Mouse (Mus musculus) limb, embryonic 11.5 days (tissue): ENCODE data around the gene Lamp2. TPM values are rescaled to one million over a fixed set of nuclear protein-coding genes. Genes with fewer than 3 reads are reported as not detected.
"Not testable (repeated sequence)": the region's sequence is repeated elsewhere in the genome, so short reads cannot be mapped to it uniquely, and the experiment has no call there.

Experiments used
- ATAC-seq: fragments of 200-750 bp; cut with Nextera tagmentation; 2 replicates; pipeline ENCODE4 v1.8.0; 2017; ENCODE audit warnings: low read depth; ENCODE audit not compliant: insufficient number of reproducible peaks, low FRiP score, low TSS enrichment
- DNase-seq: peaks from one replicate; pipeline ENCODE4 v3.0.0-alpha.2; 2015; ENCODE audit warnings: low spot score
- H3K27ac ChIP-seq: fragments of 300-500 bp; sonication (generic); replicated peaks from 2 replicates; pipeline ENCODE4 v1.5.1; 2014; ENCODE audit warnings: low read depth, mild to moderate bottlenecking, low read length
- H3K27me3 ChIP-seq: fragments of 300-500 bp; sonication (generic); 2 replicates; pipeline ENCODE4 v1.6.1; 2014; ENCODE audit warnings: mild to moderate bottlenecking, low read length, mixed read lengths; ENCODE audit not compliant: control insufficient read depth, insufficient read depth
- H3K36me3 ChIP-seq: fragments of 300-500 bp; sonication (generic); 2 replicates; pipeline ENCODE4 v1.6.1; 2014; ENCODE audit warnings: mild to moderate bottlenecking, low read length, moderate library complexity, mixed read lengths; ENCODE audit not compliant: control insufficient read depth, insufficient read depth
- H3K4me1 ChIP-seq: fragments of 300-500 bp; sonication (generic); 2 replicates; pipeline ENCODE4 v1.6.1; 2014; ENCODE audit warnings: low read length, mixed read lengths; ENCODE audit not compliant: control insufficient read depth, insufficient read depth
- H3K4me2 ChIP-seq: fragments of 300-500 bp; sonication (generic); 2 replicates; pipeline ENCODE4 v1.6.1; 2014; ENCODE audit warnings: low read depth, mild to moderate bottlenecking, moderate library complexity; ENCODE audit not compliant: severe bottlenecking
- H3K4me3 ChIP-seq: fragments of 300-500 bp; sonication (generic); 2 replicates; pipeline ENCODE4 v1.5.1; 2014; ENCODE audit warnings: low read depth, low read length
- H3K9ac ChIP-seq: fragments of 300-500 bp; sonication (generic); 2 replicates; pipeline ENCODE4 v1.6.1; 2014; ENCODE audit warnings: mild to moderate bottlenecking, low read length
- H3K9me3 ChIP-seq: fragments of 300-500 bp; sonication (generic); 2 replicates; pipeline ENCODE4 v1.6.1; 2016; ENCODE audit warnings: low read length; ENCODE audit not compliant: control insufficient read depth
- WGBS: fragments of 180-500 bp; shearing (Covaris S2); extraction: QIAGEN DNeasy Blood & Tissue Kit; methylation state at CpG from one replicate; pipeline ENCODE4 v1.1.7; 2014; 5-methylcytosine and 5-hydroxymethylcytosine counted together
- polyA plus RNA-seq: library from polyadenylated mRNA; unstranded; fragments of >200 nt; fragmentation: Nextera tagmentation; extraction: Ambion mirVana; gene quantifications from 2 replicates; pipeline ENCODE4 v1.2.1, GENCODE M21; 2014

Lamp2 gene
- polyA plus RNA-seq, 1 experiment from 2014 or later, result 88.4 TPM

DNA sequence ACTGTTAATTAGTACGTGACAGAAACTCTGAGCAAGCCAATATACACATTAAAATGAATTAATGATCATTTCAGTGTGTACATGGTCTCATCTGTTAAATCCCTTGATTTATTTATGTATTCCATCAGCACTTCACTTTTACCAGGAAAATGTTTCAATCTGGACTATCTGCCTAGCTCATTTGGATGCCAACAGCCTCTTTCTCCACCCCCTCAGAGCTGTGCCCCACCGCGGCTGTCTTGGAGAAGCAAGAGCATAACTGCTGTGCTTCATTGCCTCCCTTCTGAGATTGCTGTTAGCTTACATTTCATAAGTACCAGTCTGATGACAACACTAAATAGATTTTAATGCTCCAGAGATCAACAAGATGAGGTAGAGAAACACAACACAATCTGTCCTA lies 52.4 kb downstream of the Lamp2 start:
- H3K27me3 ChIP-seq, result no peaks in the 10 kb centered on the region
- WGBS, result 80% methylated on average over 3 of the region's 3 CpGs
- DNase-seq, result no peak
- no peaks in the 10 kb centered on the region for H3K9me3 ChIP-seq
- H3K4me1 ChIP-seq, result no peaks in the 10 kb centered on the region
- H3K4me2 ChIP-seq, result no peak overlapping the region
- H3K9ac ChIP-seq, result no peak overlapping the region
- no peak for ATAC-seq
- no peak overlapping the region for H3K27ac ChIP-seq
- H3K36me3 ChIP-seq, result no peaks in the 10 kb centered on the region
- H3K4me3 ChIP-seq, result no peak overlapping the region

DNA sequence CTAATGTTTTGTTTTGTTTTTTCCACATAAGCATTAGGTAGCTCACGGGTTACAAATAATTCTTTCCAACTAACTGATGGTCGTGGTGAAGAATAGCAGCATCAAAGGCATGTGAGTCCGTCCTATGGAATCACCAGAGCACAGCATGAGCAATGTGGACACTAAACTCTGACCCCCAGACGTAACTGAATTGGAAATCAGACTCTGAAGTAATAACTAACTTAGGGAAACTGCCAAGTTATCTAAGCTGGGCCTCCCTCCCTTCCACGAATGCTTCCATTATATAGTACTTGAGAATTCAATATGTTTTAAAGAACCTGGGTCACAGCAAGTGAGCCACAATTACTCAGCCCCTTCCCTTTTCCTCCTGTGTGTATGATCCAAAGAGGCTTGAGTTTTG lies 53.3 kb downstream of the Lamp2 start:
- WGBS, result 81% methylated on average over 5 of the region's 5 CpGs
- DNase-seq (no peak), ATAC-seq (no peak)
- H3K9ac ChIP-seq, result no peak overlapping the region
- H3K36me3 ChIP-seq, result no peaks in the 10 kb centered on the region
- H3K4me2 ChIP-seq, result no peak overlapping the region
- no peaks in the 10 kb centered on the region for H3K27me3 ChIP-seq
- no peaks in the 10 kb centered on the region for H3K4me1 ChIP-seq
- H3K27ac ChIP-seq, result no peak overlapping the region
- H3K9me3 ChIP-seq, result no peaks in the 10 kb centered on the region
- H3K4me3 ChIP-seq, result no peak overlapping the region

DNA sequence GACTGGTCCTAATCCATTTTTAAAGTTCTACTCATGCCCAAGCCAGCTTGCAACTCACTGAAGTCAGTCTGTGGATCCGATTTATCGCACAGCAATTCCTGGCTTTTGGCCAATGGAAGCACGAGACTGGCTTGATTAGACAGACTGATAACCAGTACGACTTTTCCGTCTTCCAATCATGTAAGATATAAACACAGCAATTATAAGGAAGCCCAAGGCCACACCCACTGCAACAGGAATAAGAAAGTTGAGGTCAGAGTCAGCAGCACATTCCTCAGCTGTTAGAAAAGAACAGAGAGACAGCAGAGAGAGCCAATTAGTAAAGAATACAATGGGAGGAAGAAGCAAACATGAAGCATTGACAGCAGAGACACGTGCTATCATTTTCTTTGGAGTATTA lies 54.2 kb downstream of the Lamp2 start:
- ATAC-seq (no peak), DNase-seq (no peak)
- H3K27me3 ChIP-seq, result no peaks in the 10 kb centered on the region
- no peaks in the 10 kb centered on the region for H3K4me1 ChIP-seq
- WGBS, result 77% methylated on average over 6 of the region's 6 CpGs
- H3K9ac ChIP-seq, result no peak overlapping the region
- H3K27ac ChIP-seq, result no peak overlapping the region
- no peaks in the 10 kb centered on the region for H3K36me3 ChIP-seq
- no peak overlapping the region for H3K4me3 ChIP-seq
- no peaks in the 10 kb centered on the region for H3K9me3 ChIP-seq
- no peak overlapping the region for H3K4me2 ChIP-seq

DNA sequence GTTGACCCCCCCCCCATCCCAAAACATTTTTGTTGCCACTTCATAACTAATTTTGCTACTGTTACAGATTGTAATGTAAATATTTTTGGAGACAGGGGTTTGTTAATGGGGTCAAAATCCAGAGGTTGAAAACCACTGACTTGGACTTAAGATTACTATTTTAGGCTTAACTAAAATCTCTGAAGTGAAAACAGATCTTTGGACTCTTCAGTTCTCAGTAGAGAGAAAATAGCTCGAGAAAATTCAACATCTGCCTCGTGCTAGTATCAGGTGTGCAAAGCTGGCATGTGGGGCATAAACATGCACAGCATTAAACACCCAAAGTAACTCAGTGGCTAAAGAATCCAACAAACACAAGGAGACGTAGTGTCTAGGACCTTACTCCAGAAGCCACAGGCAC lies 55.6 kb downstream of the Lamp2 start:
- Histone ChIP-seq H3K4me2 (no peak overlapping the region), H3K9ac (no peak overlapping the region), H3K27me3 (no peaks in the 10 kb centered on the region), H3K4me1 (no peaks in the 10 kb centered on the region), H3K9me3 (no peaks in the 10 kb centered on the region), H3K4me3 (no peak overlapping the region), H3K36me3 (no peaks in the 10 kb centered on the region), H3K27ac (no peak overlapping the region)
- WGBS, result 86% methylated on average over 3 of the region's 3 CpGs
- ATAC-seq (no peak), DNase-seq (no peak)

DNA sequence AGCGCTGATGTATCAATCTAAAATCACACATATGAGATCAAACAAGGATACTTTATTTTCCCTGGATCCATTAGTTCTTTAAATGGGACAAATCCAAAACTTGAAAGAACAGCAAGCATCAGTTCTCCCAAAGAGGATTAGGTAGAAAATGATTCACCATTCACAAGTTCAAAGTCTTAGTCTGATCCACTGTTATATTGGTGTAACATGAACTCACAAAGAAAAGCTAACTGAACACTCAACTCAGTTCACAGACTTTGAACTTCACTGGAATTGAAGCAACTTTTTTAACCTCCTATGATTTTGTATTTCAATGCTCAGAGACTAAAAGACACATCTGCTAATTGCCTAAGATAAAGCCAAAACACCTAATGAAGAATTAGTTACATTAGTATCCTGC lies 56.6 kb downstream of the Lamp2 start:
- no peaks in the 10 kb centered on the region for H3K9me3 ChIP-seq
- H3K27ac ChIP-seq, result no peak overlapping the region
- H3K4me3 ChIP-seq, result no peak overlapping the region
- no peaks in the 10 kb centered on the region for H3K36me3 ChIP-seq
- WGBS, result 91% methylated on average over 1 of the region's 1 CpGs
- DNase-seq (no peak), ATAC-seq (no peak)
- no peaks in the 10 kb centered on the region for H3K4me1 ChIP-seq
- H3K9ac ChIP-seq, result no peak overlapping the region
- no peaks in the 10 kb centered on the region for H3K27me3 ChIP-seq
- no peak overlapping the region for H3K4me2 ChIP-seq

DNA sequence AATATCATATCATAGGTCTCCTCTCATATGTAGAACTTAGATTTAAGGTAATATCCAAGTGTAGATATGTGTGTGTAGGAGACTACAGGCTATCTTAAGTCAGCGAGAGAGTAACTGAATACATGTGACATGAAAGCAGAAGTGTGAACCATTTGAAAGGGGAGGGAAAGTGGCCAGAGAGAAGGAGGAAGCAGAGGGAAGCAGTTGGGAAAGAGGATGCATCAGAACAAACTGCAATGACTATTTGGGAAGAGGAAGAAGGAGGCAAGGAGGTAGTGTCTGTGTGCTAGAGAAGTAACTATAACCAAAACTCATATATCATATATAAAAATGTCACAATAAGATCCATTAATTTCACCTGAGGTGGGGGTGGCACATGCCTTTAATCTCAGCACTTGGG lies 83.1 kb downstream of the Lamp2 start:
- H3K36me3 ChIP-seq, H3K27me3 ChIP-seq, H3K4me3 ChIP-seq, DNase-seq, H3K9ac ChIP-seq, H3K27ac ChIP-seq, H3K4me1 ChIP-seq, ATAC-seq, H3K9me3 ChIP-seq, H3K4me2 ChIP-seq: not testable (repeated sequence)
- WGBS, result 89% methylated on average over 1 of the region's 1 CpGs

DNA sequence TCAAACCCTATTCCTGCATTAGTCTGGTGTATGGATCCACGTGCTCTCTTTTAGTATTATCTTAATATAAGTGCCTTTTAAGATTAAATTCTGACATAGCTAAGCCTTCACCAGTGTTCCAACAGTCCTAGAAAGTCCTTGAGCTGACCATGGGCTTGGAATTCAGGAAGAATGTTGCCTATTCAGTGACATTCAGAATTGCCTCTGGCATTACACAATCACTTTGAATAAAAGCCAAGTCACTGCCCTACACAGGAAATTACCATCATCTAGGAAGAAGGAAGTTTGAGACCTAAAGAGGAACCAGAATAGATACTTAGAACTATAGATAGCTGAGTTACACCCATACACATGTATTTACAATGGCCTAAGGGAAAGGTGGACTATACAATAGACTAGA lies 91.6 kb downstream of the Lamp2 start:
- H3K4me1 ChIP-seq, ATAC-seq, H3K4me2 ChIP-seq, H3K27ac ChIP-seq, H3K9me3 ChIP-seq, H3K4me3 ChIP-seq, DNase-seq, H3K36me3 ChIP-seq, H3K27me3 ChIP-seq, H3K9ac ChIP-seq: not testable (repeated sequence)
- 68% methylated on average over 1 of the region's 1 CpGs for WGBS

DNA sequence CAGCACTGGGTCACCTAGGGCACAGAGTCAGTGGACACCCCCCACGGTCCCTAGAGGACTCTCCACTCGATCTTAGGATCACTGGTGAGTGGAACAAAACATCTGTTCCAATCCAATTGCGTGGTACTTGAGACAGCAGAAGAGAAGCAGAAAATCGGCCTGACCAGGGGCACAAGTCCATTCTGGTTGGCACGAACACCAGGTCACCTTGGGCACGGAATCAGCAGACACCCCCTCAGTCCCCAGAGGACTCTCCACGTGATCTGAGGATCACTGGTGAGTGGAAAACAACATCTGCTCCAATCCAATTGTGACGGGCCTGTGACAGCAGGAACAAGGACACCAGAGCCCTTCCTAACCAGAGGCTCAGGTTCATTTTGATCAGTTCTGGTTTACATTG lies 94.2 kb downstream of the Lamp2 start:
- ATAC-seq, result no peak
- H3K9ac ChIP-seq, result no peak overlapping the region
- H3K36me3 ChIP-seq, result no peaks in the 10 kb centered on the region
- no peak overlapping the region for H3K27ac ChIP-seq
- 70% methylated on average over 8 of the region's 8 CpGs for WGBS
- no peak overlapping the region for H3K4me3 ChIP-seq
- DNase-seq, result no peak
- H3K27me3 ChIP-seq, result no peaks in the 10 kb centered on the region
- no peaks in the 10 kb centered on the region for H3K9me3 ChIP-seq
- no peak overlapping the region for H3K4me2 ChIP-seq
- no peaks in the 10 kb centered on the region for H3K4me1 ChIP-seq
